Mouse (Mus musculus) liver, embryonic 14.5 days (tissue): ENCODE data around the gene Scn1a.

Experiments used
- CTCF ChIP-seq: IDR thresholded peaks from 2 replicates; pipeline ENCODE4 v1.5.1; 2016; ENCODE audit warnings: antibody characterized with exemption, low read depth, control low read depth
- EP300 ChIP-seq: IDR thresholded peaks from 2 replicates; pipeline ENCODE4 v1.6.1; 2016; ENCODE audit warnings: antibody characterized with exemption, low read depth

- no peak for TF ChIP-seq CTCF
- no peak for TF ChIP-seq EP300
Observed at GRCm38 (mm10) chr2:66238886-66239285, 201.8 kb downstream of the Scn1a start.
